Mouse (Mus musculus): Measurements from ENCODE around the gene Efhc1. TPM values are rescaled to one million over a fixed set of nuclear protein-coding genes. Genes with fewer than 3 reads are reported as not detected.
"Not testable (repeated sequence)": the region's sequence is repeated elsewhere in the genome, so short reads cannot be mapped to it uniquely, and the experiment has no call there.

The Efhc1 gene
- polyA plus RNA-seq, 1 experiment = not detected

DNA sequence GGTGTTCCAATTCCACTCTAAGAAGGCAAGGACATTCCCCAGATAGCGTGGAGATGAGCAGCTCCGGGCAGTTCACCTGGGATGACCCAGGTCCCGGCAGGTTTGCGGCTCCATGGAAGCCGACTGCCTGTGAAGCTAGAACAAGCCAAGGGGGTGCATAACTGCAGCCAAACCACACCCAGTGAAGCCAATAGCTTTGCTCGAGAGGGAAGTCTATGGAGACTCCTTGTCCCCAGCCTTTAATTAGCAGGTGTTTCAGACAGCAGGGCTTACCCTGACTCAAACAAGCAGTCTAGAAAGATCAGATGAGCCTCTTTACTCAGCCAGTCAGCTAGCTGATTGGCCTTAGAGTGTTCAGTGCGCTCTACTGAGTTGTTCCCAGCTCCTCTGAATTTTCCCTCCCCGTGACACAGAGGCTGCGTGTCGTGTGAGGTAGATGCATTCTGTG, 30.3 kb upstream of the Efhc1 start:
- no peaks in the 10 kb centered on the region for H3K9me3 ChIP-seq
- peaks cover 14% of the 10 kb centered on the region for H3K4me1 ChIP-seq
- H3K4me3 ChIP-seq (replicated peaks) = no peak overlapping the region
- H3K27me3 ChIP-seq (replicated peaks) = no peaks in the 10 kb centered on the region
- TF ChIP-seq GATA1 (IDR thresholded peaks at IDR 0.05; ENCODE audit: borderline replicate concordance, low read length) (no peak), FLI1 (IDR thresholded peaks at IDR 0.05; ENCODE audit: low read length) (no peak)
- H3K36me3 ChIP-seq (replicated peaks; ENCODE audit: low read length) = no peaks in the 10 kb centered on the region

DNA sequence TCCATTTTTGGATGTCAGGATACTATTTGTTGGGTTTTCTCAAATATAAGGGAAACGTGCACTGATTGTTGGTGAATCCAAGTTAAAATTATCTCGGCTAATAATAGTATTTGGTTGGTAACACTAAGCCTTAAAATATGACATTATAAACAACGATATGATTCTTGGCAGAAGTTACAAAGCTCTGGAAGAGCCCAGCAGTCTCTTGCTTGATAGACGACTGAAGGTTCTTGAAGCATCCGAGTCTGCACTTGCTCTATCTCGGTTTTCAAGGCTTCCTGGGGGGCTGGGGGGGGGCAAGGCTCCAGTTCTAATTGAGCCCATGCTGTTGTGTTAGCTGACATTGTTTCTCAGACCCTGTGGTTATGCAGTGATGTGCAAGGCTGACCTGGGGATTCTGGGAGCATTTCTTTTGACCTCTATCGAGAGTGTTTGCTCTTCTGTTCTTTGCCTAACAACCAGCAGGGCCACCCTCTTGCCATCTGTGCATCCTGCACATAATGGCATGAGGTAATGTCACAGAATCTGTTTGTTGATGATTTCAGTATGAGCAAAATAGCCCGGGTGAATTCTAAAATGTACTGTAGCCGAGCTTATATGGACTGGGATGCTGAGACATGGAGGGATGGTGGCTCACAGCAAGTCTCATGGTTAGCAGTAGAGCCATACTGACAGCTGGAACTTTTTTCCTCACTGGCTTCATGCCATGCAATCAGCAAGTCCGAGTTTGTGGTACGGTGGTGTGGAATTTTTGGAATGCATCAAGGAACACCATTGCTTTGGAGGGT, 28.6 kb upstream of the Efhc1 start:
- Histone ChIP-seq H3K27me3 (replicated peaks) (no peaks in the 10 kb centered on the region), H3K36me3 (replicated peaks; ENCODE audit: low read length) (no peaks in the 10 kb centered on the region), H3K4me1 (peaks cover 31% of the 10 kb centered on the region), H3K9me3 (no peaks in the 10 kb centered on the region), H3K4me3 (replicated peaks) (no peak overlapping the region)
- TF ChIP-seq FLI1 (IDR thresholded peaks at IDR 0.05; ENCODE audit: low read length) (no peak), GATA1 (IDR thresholded peaks at IDR 0.05; ENCODE audit: borderline replicate concordance, low read length) (no peak)

DNA sequence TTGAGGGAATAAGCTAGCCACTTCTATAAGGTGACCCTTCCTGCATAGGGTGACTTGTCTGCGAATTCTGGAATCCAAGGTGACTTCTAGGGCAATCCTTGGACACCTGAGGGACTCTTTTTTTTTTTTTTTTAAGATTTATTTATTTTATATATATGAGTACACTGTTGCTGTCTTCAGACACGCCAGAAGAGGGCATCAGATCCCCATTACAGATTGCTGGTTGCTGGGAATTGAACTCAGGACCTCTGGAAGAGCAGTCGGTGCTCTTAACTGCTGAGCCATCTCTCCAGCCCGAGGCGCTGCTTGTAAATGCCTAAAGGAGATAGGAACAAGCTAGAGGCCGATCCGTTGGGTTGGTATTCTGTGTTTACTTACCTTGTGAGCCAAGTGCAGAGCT, 26.1 kb upstream of the Efhc1 start:
- peaks cover 42% of the 10 kb centered on the region for H3K4me1 ChIP-seq
- not testable (repeated sequence) for H3K4me3 ChIP-seq (replicated peaks)

DNA sequence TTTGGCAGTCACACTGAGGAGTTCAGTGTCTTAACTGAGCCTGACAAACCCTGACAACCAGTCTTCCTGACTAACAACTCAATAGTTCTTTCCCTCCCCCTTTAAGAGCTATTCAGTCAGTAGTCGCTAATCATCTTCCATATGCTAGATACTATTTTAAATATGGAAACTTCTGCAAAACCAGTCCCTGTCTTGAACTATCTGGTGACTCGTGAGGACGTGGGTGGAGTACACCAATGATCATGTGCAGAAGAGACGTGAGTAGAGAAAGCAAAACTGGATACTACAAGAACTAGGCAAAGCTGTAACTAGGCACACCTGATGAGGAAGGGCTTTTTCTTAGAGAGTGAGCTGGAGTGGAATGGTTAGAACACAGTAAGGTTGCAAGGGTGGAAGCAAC, 25.5 kb upstream of the Efhc1 start:
- H3K36me3 ChIP-seq (replicated peaks; ENCODE audit: low read length) = no peaks in the 10 kb centered on the region
- H3K4me1 ChIP-seq = peaks cover 42% of the 10 kb centered on the region
- no peaks in the 10 kb centered on the region for H3K27me3 ChIP-seq (replicated peaks)
- H3K4me3 ChIP-seq (replicated peaks) = no peak overlapping the region
- no peaks in the 10 kb centered on the region for H3K9me3 ChIP-seq
- no peak for TF ChIP-seq GATA1 (IDR thresholded peaks at IDR 0.05; ENCODE audit: borderline replicate concordance, low read length)

More for the DNA sequence above, 26.1 kb upstream of the Efhc1 start:
- not testable (repeated sequence) for H3K27me3 ChIP-seq (replicated peaks); H3K9me3 ChIP-seq; H3K36me3 ChIP-seq (replicated peaks; ENCODE audit: low read length)

DNA sequence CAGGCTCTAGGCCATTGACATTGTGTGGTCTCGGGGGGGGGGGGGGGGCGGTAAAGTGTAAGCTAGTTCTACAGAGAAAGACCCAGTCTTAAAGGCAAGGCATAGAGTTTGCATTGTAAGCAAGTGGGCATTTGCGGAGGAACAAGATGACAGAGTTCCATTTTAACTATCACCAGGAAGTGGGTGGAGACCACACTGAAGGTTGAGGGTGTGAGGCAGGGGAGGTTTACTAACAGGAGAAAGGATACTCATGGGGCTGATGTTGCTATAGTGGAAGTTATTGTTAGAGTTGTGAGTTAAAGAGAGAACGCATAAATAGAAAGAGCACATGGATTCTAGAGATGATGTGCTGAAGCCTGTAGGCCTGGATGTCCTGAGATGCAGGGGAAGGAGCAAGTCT, 25.1 kb upstream of the Efhc1 start:
- H3K9me3 ChIP-seq = no peaks in the 10 kb centered on the region
- peaks cover 42% of the 10 kb centered on the region for H3K4me1 ChIP-seq
- H3K36me3 ChIP-seq (replicated peaks; ENCODE audit: low read length) = no peaks in the 10 kb centered on the region
- no peak overlapping the region for H3K4me3 ChIP-seq (replicated peaks)
- no peaks in the 10 kb centered on the region for H3K27me3 ChIP-seq (replicated peaks)
- no peak for TF ChIP-seq FLI1 (IDR thresholded peaks at IDR 0.05; ENCODE audit: low read length)
- TF ChIP-seq GATA1 (IDR thresholded peaks at IDR 0.05; ENCODE audit: borderline replicate concordance, low read length) = no peak

DNA sequence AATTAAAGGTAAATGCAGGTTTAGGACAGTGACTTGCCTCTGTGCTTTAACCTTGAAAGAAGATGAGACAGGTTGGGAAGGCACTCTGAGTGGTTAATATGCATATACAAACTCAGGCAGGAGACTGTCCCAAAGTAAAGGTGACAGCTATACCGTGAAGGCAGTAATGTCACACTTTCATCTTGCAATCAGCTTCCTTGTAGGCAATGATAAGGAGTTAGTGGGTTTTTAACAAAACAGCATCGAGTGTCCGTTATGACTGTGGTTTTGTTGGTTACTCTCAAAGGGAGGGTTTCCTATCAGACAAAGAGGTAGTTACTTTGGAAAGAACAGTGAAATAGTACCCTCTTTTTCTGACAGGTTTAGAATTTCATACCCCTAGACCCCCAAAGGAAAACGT, 22.9 kb upstream of the Efhc1 start:
- no peaks in the 10 kb centered on the region for H3K36me3 ChIP-seq (replicated peaks; ENCODE audit: low read length)
- peaks cover 35% of the 10 kb centered on the region for H3K4me1 ChIP-seq
- no peak for TF ChIP-seq GATA1 (IDR thresholded peaks at IDR 0.05; ENCODE audit: borderline replicate concordance, low read length)
- TF ChIP-seq FLI1 (IDR thresholded peaks at IDR 0.05; ENCODE audit: low read length) = no peak
- H3K4me3 ChIP-seq (replicated peaks) = no peak overlapping the region
- no peaks in the 10 kb centered on the region for H3K27me3 ChIP-seq (replicated peaks)
- no peaks in the 10 kb centered on the region for H3K9me3 ChIP-seq

DNA sequence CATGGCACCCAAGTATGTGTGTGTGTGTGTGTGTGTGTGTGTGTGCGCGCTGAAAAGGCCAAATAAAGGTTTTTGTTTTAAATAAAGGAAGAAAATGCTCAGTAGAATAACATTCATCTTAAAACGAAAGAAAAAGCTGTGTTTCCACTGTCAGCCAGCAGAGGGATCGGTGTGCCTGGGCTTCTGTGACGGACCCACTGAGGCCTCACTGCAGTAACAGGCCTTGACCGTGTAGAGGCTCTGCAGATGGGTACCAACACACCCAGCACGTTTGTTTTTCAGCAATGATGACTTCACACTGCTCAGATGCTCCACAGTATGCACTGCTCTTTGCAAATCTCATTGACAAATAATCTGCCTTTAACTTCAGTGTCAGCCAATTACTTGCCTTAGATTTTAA, 18.0 kb upstream of the Efhc1 start:
- Histone ChIP-seq H3K36me3 (replicated peaks; ENCODE audit: low read length) (peaks cover 12% of the 10 kb centered on the region), H3K4me3 (replicated peaks) (peak overlapping the region; percentile 19), H3K4me1 (peaks cover 4% of the 10 kb centered on the region), H3K9me3 (no peaks in the 10 kb centered on the region), H3K27me3 (replicated peaks) (no peaks in the 10 kb centered on the region)
- TF ChIP-seq FLI1 (IDR thresholded peaks at IDR 0.05; ENCODE audit: low read length) (no peak), GATA1 (IDR thresholded peaks at IDR 0.05; ENCODE audit: borderline replicate concordance, low read length) (no peak)

DNA sequence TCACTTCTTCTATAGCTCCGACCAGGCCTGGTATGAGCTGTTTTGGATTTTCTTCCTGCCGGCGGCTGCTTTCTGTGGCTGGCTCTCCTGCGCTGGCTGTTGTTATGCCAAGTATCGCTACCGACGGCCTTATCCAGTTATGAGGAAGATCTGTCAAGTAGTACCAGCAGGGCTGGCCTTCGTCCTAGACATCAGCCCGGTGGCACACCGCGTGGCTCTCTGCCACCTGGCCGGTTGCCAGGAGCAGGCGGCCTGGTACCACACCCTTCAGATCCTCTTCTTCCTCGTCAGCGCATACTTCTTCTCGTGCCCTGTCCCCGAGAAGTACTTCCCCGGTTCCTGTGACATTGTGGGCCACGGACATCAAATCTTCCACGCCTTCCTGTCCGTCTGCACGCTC, 16.3 kb upstream of the Efhc1 start:
- H3K4me1 ChIP-seq = no peaks in the 10 kb centered on the region
- peaks cover 12% of the 10 kb centered on the region for H3K36me3 ChIP-seq (replicated peaks; ENCODE audit: low read length)

DNA sequence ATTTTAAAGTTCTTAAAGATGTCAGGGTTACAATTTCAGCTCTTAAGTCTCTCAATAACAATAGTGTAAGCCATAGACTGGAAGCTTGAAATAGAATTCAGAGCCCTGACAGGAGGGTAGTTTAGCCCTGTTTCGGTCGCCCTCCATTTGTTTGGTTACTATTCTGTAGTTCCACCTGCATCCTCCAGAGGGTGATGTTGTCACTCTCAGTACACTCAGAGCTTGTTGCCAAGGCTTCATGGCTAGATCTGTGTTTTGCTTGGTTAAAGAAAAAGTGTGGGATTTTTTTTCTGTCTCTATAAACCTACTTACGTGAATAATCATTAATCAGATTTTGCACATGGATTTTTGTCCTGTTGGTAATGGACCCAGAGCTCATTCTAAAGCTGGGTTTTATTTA, 12.4 kb upstream of the Efhc1 start:
- Histone ChIP-seq H3K9me3 (peaks cover 3% of the 10 kb centered on the region; the same call in 1 of the 2 replicates), H3K4me3 (replicated peaks) (no peak overlapping the region), H3K27me3 (replicated peaks) (no peaks in the 10 kb centered on the region), H3K4me1 (peaks cover 10% of the 10 kb centered on the region; the same call in 1 of the 2 replicates), H3K36me3 (replicated peaks; ENCODE audit: low read length) (peaks cover 12% of the 10 kb centered on the region)
- TF ChIP-seq FLI1 (IDR thresholded peaks at IDR 0.05; ENCODE audit: low read length) (no peak), GATA1 (IDR thresholded peaks at IDR 0.05; ENCODE audit: borderline replicate concordance, low read length) (no peak)

More for the DNA sequence above, 16.3 kb upstream of the Efhc1 start:
- H3K27me3 ChIP-seq (replicated peaks) = no peaks in the 10 kb centered on the region
- H3K4me3 ChIP-seq (replicated peaks) = no peak overlapping the region
- H3K9me3 ChIP-seq = no peaks in the 10 kb centered on the region
- TF ChIP-seq GATA1 (IDR thresholded peaks at IDR 0.05; ENCODE audit: borderline replicate concordance, low read length) (no peak), FLI1 (IDR thresholded peaks at IDR 0.05; ENCODE audit: low read length) (no peak)

DNA sequence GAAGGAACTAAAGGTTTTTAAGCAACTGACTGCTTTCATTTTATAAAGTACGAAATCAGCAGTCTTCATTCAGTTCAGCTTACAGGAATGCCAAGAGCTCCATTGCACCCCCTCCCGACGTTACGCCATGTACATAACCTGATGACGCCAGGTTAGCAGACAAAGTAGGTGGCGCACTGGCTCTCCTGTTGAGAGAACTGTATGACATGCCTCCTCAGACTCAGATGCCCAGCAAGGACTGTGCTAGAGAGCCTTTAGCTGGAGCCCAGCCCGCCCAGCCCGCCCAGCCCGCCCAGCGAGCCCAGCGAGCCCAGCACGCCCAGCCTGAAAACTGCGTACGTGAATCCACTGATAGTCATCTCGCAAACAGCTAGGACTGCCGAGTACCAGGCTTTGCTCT, 11.3 kb upstream of the Efhc1 start:
- Histone ChIP-seq H3K36me3 (replicated peaks; ENCODE audit: low read length) (peaks cover 4% of the 10 kb centered on the region), H3K4me1 (peaks cover 10% of the 10 kb centered on the region; the same call in 1 of the 2 replicates), H3K9me3 (peaks cover 3% of the 10 kb centered on the region; the same call in 1 of the 2 replicates), H3K27me3 (replicated peaks) (no peaks in the 10 kb centered on the region), H3K4me3 (replicated peaks) (no peak overlapping the region)
- TF ChIP-seq FLI1 (IDR thresholded peaks at IDR 0.05; ENCODE audit: low read length) = no peak
